Mouse (Mus musculus) CH12.LX (cell line): ENCODE results near the gene Elp4. TPM values are rescaled to one million over a fixed set of nuclear protein-coding genes. Genes with fewer than 3 reads are reported as not detected.

Source experiments
- DNase-seq: peaks from one replicate; pipeline ENCODE4 v3.0.0-alpha.2; 2013; ENCODE audit errors: extremely low read depth
- H3K27ac ChIP-seq: 2 replicates; pipeline ENCODE4 v1.5.1; 2012; ENCODE audit warnings: low read depth, mild to moderate bottlenecking, control low read depth, moderate library complexity; ENCODE audit not compliant: insufficient read depth
- H3K27me3 ChIP-seq: replicated peaks from 2 replicates; pipeline ENCODE3; 2012; ENCODE audit warnings: inconsistent platforms
- H3K36me3 ChIP-seq, 2 experiments: replicated peaks in 1 of 2; 2 replicates each; pipeline versions ENCODE3 to v1.6.1; 2012; ENCODE audit warnings: inconsistent platforms in 1 of 2, low read length in 1 of 2, mild to moderate bottlenecking in 1 of 2, mixed read lengths in 1 of 2, moderate library complexity in 1 of 2; ENCODE audit not compliant: control insufficient read depth in 1 of 2, insufficient read depth in 1 of 2
- H3K4me1 ChIP-seq, 2 experiments: 2 replicates each; pipeline ENCODE4 v1.6.1; 2012; ENCODE audit warnings: inconsistent platforms in 1 of 2, moderate library complexity in 1 of 2; ENCODE audit not compliant: insufficient read depth in 2 of 2, control insufficient read depth in 1 of 2
- H3K4me2 ChIP-seq: 2 replicates; pipeline ENCODE4 v1.6.1; 2012; ENCODE audit warnings: low read depth, mild to moderate bottlenecking, control low read depth; ENCODE audit not compliant: poor library complexity, insufficient read depth, severe bottlenecking
- H3K4me3 ChIP-seq, 3 experiments: fragments of 150-350 bp in 1 of 3; sonication (generic) in 1 of 3; replicated peaks in 1 of 3; 2 replicates each; pipeline versions ENCODE3 to v1.5.1; 2011 to 2012; ENCODE audit warnings: low read depth in 2 of 3, low read length in 2 of 3, mild to moderate bottlenecking in 2 of 3, moderate library complexity in 2 of 3, control low read depth in 1 of 3, improper control_type of control experiment in 1 of 3, inconsistent platforms in 1 of 3, mixed read lengths in 1 of 3; ENCODE audit not compliant: poor library complexity in 1 of 3
- H3K79me2 ChIP-seq: replicated peaks from 2 replicates; pipeline ENCODE4 v1.6.1; 2012; ENCODE audit warnings: mild to moderate bottlenecking, moderate library complexity; ENCODE audit not compliant: control insufficient read depth, poor library complexity, insufficient read depth, severe bottlenecking; ENCODE audit errors: extremely low read depth
- H3K9ac ChIP-seq: 2 replicates; pipeline ENCODE4 v1.6.1; 2012; ENCODE audit warnings: low read depth, mild to moderate bottlenecking, control low read depth, moderate library complexity; ENCODE audit not compliant: insufficient read depth
- H3K9me3 ChIP-seq: replicated peaks from 2 replicates; pipeline ENCODE3; 2012; ENCODE audit warnings: low read length, inconsistent platforms, mixed read lengths
- CHD1 ChIP-seq: IDR thresholded peaks from 2 replicates; pipeline ENCODE4 v1.6.1; 2012; ENCODE audit warnings: low read depth, low read length, improper control_type of control experiment, inconsistent platforms
- CTCF ChIP-seq, 2 experiments: IDR thresholded peaks in 1 of 2; conservative IDR thresholded peaks in 1 of 2; 2 replicates each; pipeline ENCODE4 v1.5.1; 2011 to 2012; ENCODE audit warnings: low read depth in 2 of 2, low read length in 2 of 2, improper control_type of control experiment in 1 of 2, inconsistent platforms in 1 of 2, mild to moderate bottlenecking in 1 of 2, moderate library complexity in 1 of 2
- ELF1 ChIP-seq: IDR thresholded peaks from 2 replicates; pipeline ENCODE4 v1.6.1; 2014; ENCODE audit warnings: low read depth, mild to moderate bottlenecking, inconsistent platforms, low read length, improper control_type of control experiment
- EP300 ChIP-seq: IDR thresholded peaks from 2 replicates; pipeline ENCODE4 v1.6.1; 2011; ENCODE audit warnings: low read length, improper control_type of control experiment
- HCFC1 ChIP-seq: IDR thresholded peaks from 2 replicates; pipeline ENCODE4 v1.6.1; 2012; ENCODE audit warnings: low read depth, mild to moderate bottlenecking, inconsistent platforms, low read length, improper control_type of control experiment
- IRF4 ChIP-seq: IDR thresholded peaks from 2 replicates; pipeline ENCODE4 v1.6.1; 2014; ENCODE audit warnings: low read depth, mild to moderate bottlenecking, inconsistent platforms, low read length, improper control_type of control experiment
- JUN ChIP-seq: IDR thresholded peaks from 2 replicates; pipeline ENCODE4 v1.6.1; 2011; ENCODE audit warnings: low read depth, mild to moderate bottlenecking, low read length, improper control_type of control experiment, moderate library complexity; ENCODE audit not compliant: insufficient read depth
- MAFK ChIP-seq: IDR thresholded peaks from 2 replicates; pipeline ENCODE4 v1.6.1; 2011; ENCODE audit warnings: low read length, improper control_type of control experiment; ENCODE audit not compliant: insufficient replicate concordance
- MAX ChIP-seq: IDR thresholded peaks from 2 replicates; pipeline ENCODE4 v1.6.1; 2011; ENCODE audit warnings: low read length, improper control_type of control experiment
- MAZ ChIP-seq: IDR thresholded peaks from 2 replicates; pipeline ENCODE4 v1.6.1; 2012; ENCODE audit warnings: low read depth, mild to moderate bottlenecking, inconsistent platforms, low read length, improper control_type of control experiment, moderate library complexity
- NELFE ChIP-seq: IDR thresholded peaks from 2 replicates; pipeline ENCODE4 v1.6.1; 2011; ENCODE audit warnings: low read depth, low read length, improper control_type of control experiment
- PAX5 ChIP-seq: IDR thresholded peaks from 2 replicates; pipeline ENCODE4 v1.6.1; 2012; ENCODE audit warnings: low read length, inconsistent platforms, mixed read lengths
- POLR2AphosphoS2 ChIP-seq: IDR thresholded peaks from 2 replicates; pipeline ENCODE4 v1.6.1; 2011; ENCODE audit warnings: low read depth, low read length, improper control_type of control experiment
- RAD21 ChIP-seq: IDR thresholded peaks from 2 replicates; pipeline ENCODE4 v1.6.1; 2011; ENCODE audit warnings: low read depth, mild to moderate bottlenecking, low read length, improper control_type of control experiment, moderate library complexity
- RCOR1 ChIP-seq: conservative IDR thresholded peaks from 2 replicates; pipeline ENCODE4 v1.6.1; 2012; ENCODE audit warnings: low read depth, mild to moderate bottlenecking, inconsistent platforms, low read length, improper control_type of control experiment
- SMC3 ChIP-seq: IDR thresholded peaks from 2 replicates; pipeline ENCODE4 v1.6.1; 2011; ENCODE audit warnings: low read depth, low read length, improper control_type of control experiment
- TBP ChIP-seq: conservative IDR thresholded peaks from 2 replicates; pipeline ENCODE4 v1.6.1; 2011; ENCODE audit warnings: low read depth, low read length, improper control_type of control experiment
- TCF12 ChIP-seq: IDR thresholded peaks from 2 replicates; pipeline ENCODE4 v1.6.1; 2014; ENCODE audit warnings: low read depth, mild to moderate bottlenecking, inconsistent platforms, low read length, improper control_type of control experiment
- ZNF384 ChIP-seq: IDR thresholded peaks from 2 replicates; pipeline ENCODE4 v1.6.1; 2012; ENCODE audit warnings: low read depth, low read length, improper control_type of control experiment, inconsistent platforms
- dilution Hi-C: fragments of 300-500 bp; cut with MboI; formaldehyde crosslinking; loops from 2 replicates; pipeline ENCODE4 v1.14.3; 2020; ENCODE audit warnings: low sequenced_read_pairs; ENCODE audit not compliant: extremely low pct_unique_long_range_greater_than_20kb, extremely low pct_ligation_motif_present
- in situ Hi-C: fragments of 300-500 bp; cut with MboI; formaldehyde crosslinking; loops from 3 replicates; pipeline ENCODE4 v1.14.3; 2019; ENCODE audit warnings: low sequenced_read_pairs, low pct_ligation_motif_present, low pct_unique_long_range_greater_than_20kb, mixed read lengths
- polyA plus RNA-seq: library from polyadenylated mRNA; unstranded; fragments of >175 nt; gene quantifications from 2 replicates; pipeline ENCODE4 v1.2.1, GENCODE M21; 2012; ENCODE audit warnings: low read depth; ENCODE audit not compliant: insufficient read length
- total RNA-seq, 2 experiments: library from RNA; depleted of rRNA; stranded (reverse); fragments of 300-350 nt in 1 of 2; fragments of >200 nt in 1 of 2; gene quantifications; 2 replicates each; pipeline ENCODE4 v1.2.3; 2012 to 2014

The Elp4 gene
- total and polyA plus RNA-seq, 3 experiments = 11.6 to 31.2 (median 21.3) TPM

DNA sequence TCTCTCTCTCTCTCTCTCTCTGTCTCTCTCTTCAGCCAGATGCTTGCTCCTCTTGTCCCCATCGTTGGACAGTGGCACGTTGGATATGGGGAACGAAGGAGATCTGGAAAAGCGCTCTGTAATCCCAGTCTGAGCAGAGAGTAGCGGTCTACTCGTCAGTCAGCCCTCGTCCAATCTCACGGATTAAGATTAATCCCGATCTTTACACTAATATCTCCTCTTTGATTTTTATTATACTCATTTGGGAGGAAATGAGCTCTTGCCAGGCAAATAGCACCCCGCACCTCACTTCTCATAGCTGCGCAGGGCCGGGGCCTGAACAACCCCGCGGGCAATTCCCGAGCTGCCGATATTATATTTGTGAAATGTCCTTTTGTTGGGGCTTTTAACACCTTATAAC, 242.2 kb downstream of the Elp4 start:
- no peak overlapping the region for H3K27ac ChIP-seq
- H3K9me3 ChIP-seq = no peaks in the 10 kb centered on the region
- H3K4me3 ChIP-seq = no peak overlapping the region
- dilution Hi-C loops (no loop called here), in situ Hi-C loops (no loop called here)
- peaks cover 14% of the 10 kb centered on the region for H3K27me3 ChIP-seq
- H3K79me2 ChIP-seq = no peaks in the 10 kb centered on the region
- TF ChIP-seq HCFC1 (no peak), JUN (no peak), IRF4 (no peak), NELFE (no peak), MAFK (no peak)
- H3K36me3 ChIP-seq = no peaks in the 10 kb centered on the region
- no peak overlapping the region for H3K4me2 ChIP-seq
- no peak for DNase-seq
- H3K4me1 ChIP-seq = 0 out of 4 replicates have a peak, but pooled peaks cover 0 to 3% of the 10 kb centered on the region in 2 experiments
- H3K9ac ChIP-seq = no peak overlapping the region

DNA sequence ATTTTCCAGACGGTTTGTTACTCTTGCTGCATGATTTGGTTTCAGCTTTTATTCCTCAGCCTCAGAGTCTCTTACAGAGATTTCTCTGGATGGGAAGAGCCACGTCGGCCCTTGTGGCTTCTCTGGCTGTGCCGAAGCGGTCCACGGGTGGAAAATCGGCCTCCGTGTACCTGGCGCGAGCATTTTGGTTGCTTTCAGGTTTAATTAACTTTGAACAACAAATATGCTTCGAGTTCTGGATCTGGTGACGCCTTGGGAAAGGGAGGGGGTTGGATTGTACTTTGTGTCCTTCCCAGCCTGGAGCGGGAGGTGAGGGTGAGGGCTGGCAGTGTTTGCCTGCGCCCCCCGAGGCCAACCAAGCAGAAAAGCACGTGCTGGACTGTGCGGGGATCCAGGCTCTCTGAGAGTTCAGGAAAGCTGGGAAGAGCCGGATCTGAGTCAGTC, 242.7 kb downstream of the Elp4 start:
- 0 out of 4 replicates have a peak, but pooled peaks cover 0 to 5% of the 10 kb centered on the region in 2 experiments for H3K4me1 ChIP-seq
- H3K27me3 ChIP-seq = peaks cover 11% of the 10 kb centered on the region
- H3K36me3 ChIP-seq = no peaks in the 10 kb centered on the region
- dilution Hi-C loops (no loop called here), in situ Hi-C loops (no loop called here)
- no peak overlapping the region for H3K4me2 ChIP-seq
- no peak overlapping the region for H3K4me3 ChIP-seq
- H3K27ac ChIP-seq = no peak overlapping the region
- TF ChIP-seq JUN = no peak
- no peak for TF ChIP-seq TBP
- TF ChIP-seq RCOR1 = no peak
- TF ChIP-seq HCFC1 = no peak
- TF ChIP-seq SMC3 = no peak
- no peak for TF ChIP-seq MAZ
- TF ChIP-seq NELFE = no peak
- no peak for TF ChIP-seq POLR2AphosphoS2
- TF ChIP-seq EP300 = no peak
- TF ChIP-seq TCF12 = no peak
- TF ChIP-seq MAX = no peak
- no peak for TF ChIP-seq RAD21
- TF ChIP-seq CHD1 = no peak
- TF ChIP-seq PAX5 = no peak
- TF ChIP-seq CTCF (conservative IDR thresholded peaks at IDR 0.05 in 1 of 2, IDR thresholded peaks at IDR 0.05 in 1 of 2; ENCODE audit: low read depth in 2 of 2, low read length in 2 of 2) = no peak
- TF ChIP-seq ZNF384 = no peak
- no peak for TF ChIP-seq ELF1
- TF ChIP-seq, all 38 proteins: peak for 0
- Histone ChIP-seq H3K9ac (no peak overlapping the region), H3K79me2 (no peaks in the 10 kb centered on the region), H3K9me3 (no peaks in the 10 kb centered on the region)
- DNase-seq = no peak
